In genomic region chr2:173351831-173352755, GRCm38 (mm10) we compare ENCODE assay signal across 9 mouse cellular contexts.
DNase-seq lines count a peak whose midpoint lies in the region; ATAC-seq lines count a peak whose summit lies in the region.
"Had no signal": no experiment of that assay in that cellular context is flagged by ENCODE, and none has a peak within 500 bp of the region (broad histone marks: within the 10 kb centered on the region; RNA-seq: fewer than 3 reads in every experiment).

No protein-coding gene starts in this region.

- no peaks in the 10 kb centered on the region for H3K36me3 ChIP-seq in liver, embryonic 12.5 days
- no peaks in the 10 kb centered on the region for H3K36me3 ChIP-seq in embryonic facial prominence, embryonic 13.5 days
- H3K36me3 ChIP-seq in heart, embryonic 12.5 days, result no peaks in the 10 kb centered on the region
- no peaks in the 10 kb centered on the region for H3K36me3 ChIP-seq in kidney, embryonic 14.5 days (ENCODE audit: control insufficient read depth, insufficient read depth, low read length)
- no peaks in the 10 kb centered on the region for H3K36me3 ChIP-seq in stomach, embryonic 15.5 days

- H3K4me3 ChIP-seq in liver, embryonic 12.5 days, result no peak overlapping the region
- H3K4me3 ChIP-seq in embryonic facial prominence, embryonic 13.5 days, result no peak overlapping the region
- H3K4me3 ChIP-seq in heart, embryonic 12.5 days, result no peak overlapping the region
- H3K4me3 ChIP-seq in kidney, embryonic 14.5 days (ENCODE audit: low read length), result no peak overlapping the region
- no peak overlapping the region for H3K4me3 ChIP-seq in stomach, embryonic 15.5 days (replicated peaks)

- WGBS in liver, embryonic 12.5 days (ENCODE audit: insufficient replicate concordance), result 53% methylated on average over 18 of the region's 18 CpGs
- 12% methylated on average over 18 of the region's 18 CpGs for WGBS in embryonic facial prominence, embryonic 13.5 days
- WGBS in heart, embryonic 12.5 days, result 50% methylated on average over 18 of the region's 18 CpGs
- 43% methylated on average over 18 of the region's 18 CpGs for WGBS in kidney, embryonic 14.5 days
- WGBS in stomach, embryonic 15.5 days, result 29% methylated on average over 18 of the region's 18 CpGs

- H3K4me1 ChIP-seq in liver, embryonic 12.5 days, result peaks cover 5% of the 10 kb centered on the region
- H3K4me1 ChIP-seq in embryonic facial prominence, embryonic 13.5 days, result peaks cover 56% of the 10 kb centered on the region
- peaks cover 43% of the 10 kb centered on the region for H3K4me1 ChIP-seq in heart, embryonic 12.5 days (replicated peaks)
- peaks cover 24% of the 10 kb centered on the region for H3K4me1 ChIP-seq in kidney, embryonic 14.5 days (ENCODE audit: control insufficient read depth, insufficient read depth, low read length)
- peaks cover 22% of the 10 kb centered on the region for H3K4me1 ChIP-seq in stomach, embryonic 15.5 days

- H3K27ac ChIP-seq in liver, embryonic 12.5 days, result no peak overlapping the region; the same call in 1 of the 2 replicates
- peak overlapping the region; percentile 94 for H3K27ac ChIP-seq in embryonic facial prominence, embryonic 13.5 days
- H3K27ac ChIP-seq in heart, embryonic 12.5 days (ENCODE audit: poor library complexity, severe bottlenecking), result peak overlapping the region; percentile 65
- peak overlapping the region; percentile 90 for H3K27ac ChIP-seq in kidney, embryonic 14.5 days (ENCODE audit: low read depth, low read length)
- peak overlapping the region; percentile 85 for H3K27ac ChIP-seq in stomach, embryonic 15.5 days

- H3K27me3 ChIP-seq in liver, embryonic 12.5 days (replicated peaks), result 0 out of 2 replicates have a peak, but pooled peaks cover 6% of the 10 kb centered on the region
- no peaks in the 10 kb centered on the region for H3K27me3 ChIP-seq in embryonic facial prominence, embryonic 13.5 days
- H3K27me3 ChIP-seq in heart, embryonic 12.5 days (replicated peaks), result no peaks in the 10 kb centered on the region
- no peaks in the 10 kb centered on the region for H3K27me3 ChIP-seq in kidney, embryonic 14.5 days (ENCODE audit: control insufficient read depth, insufficient read depth, low read length)
- no peaks in the 10 kb centered on the region for H3K27me3 ChIP-seq in stomach, embryonic 15.5 days (replicated peaks)
- H3K27me3 ChIP-seq: Patski had no signal

- no peak overlapping the region for H3K4me2 ChIP-seq in liver, embryonic 12.5 days
- H3K4me2 ChIP-seq in embryonic facial prominence, embryonic 13.5 days, result peak overlapping the region; percentile 38
- 0 out of 2 replicates have a peak overlapping the region, but pooled peaks have one; percentile 14 for H3K4me2 ChIP-seq in heart, embryonic 12.5 days
- H3K4me2 ChIP-seq in kidney, embryonic 14.5 days (replicated peaks; ENCODE audit: low read depth, low read length), result no peak overlapping the region
- H3K4me2 ChIP-seq in stomach, embryonic 15.5 days, result peak overlapping the region; percentile 4; the same call in 1 of the 2 replicates

- peak; percentile 23 for DNase-seq in liver
- DNase-seq in lung, postnatal 14 days, result peak; percentile 69
- DNase-seq in layer of hippocampus, postnatal 25 days (ENCODE audit: extremely low spot score in 1 of 2, low spot score in 1 of 2), result no peak

- ATAC-seq in liver, embryonic 12.5 days, result no peak
- ATAC-seq in embryonic facial prominence, embryonic 13.5 days (ENCODE audit: insufficient number of reproducible peaks, insufficient read depth, low FRiP score, low TSS enrichment, low read depth), result peak; percentile 87
- peak; percentile 24; the same call in 1 of the 2 replicates for ATAC-seq in heart, embryonic 12.5 days (ENCODE audit: insufficient number of reproducible peaks, low FRiP score)
- ATAC-seq in kidney, embryonic 14.5 days (ENCODE audit: low FRiP score, low TSS enrichment), result peak; percentile 70
- peak; percentile 35; the same call in 1 of the 2 replicates for ATAC-seq in stomach, embryonic 15.5 days (ENCODE audit: insufficient read depth, low FRiP score, low read depth)
- ATAC-seq: Patski had no signal

- H3K9me3 ChIP-seq in liver, embryonic 12.5 days (replicated peaks), result no peaks in the 10 kb centered on the region
- H3K9me3 ChIP-seq in embryonic facial prominence, embryonic 13.5 days, result no peaks in the 10 kb centered on the region
- H3K9me3 ChIP-seq in heart, embryonic 12.5 days (replicated peaks), result no peaks in the 10 kb centered on the region
- H3K9me3 ChIP-seq in kidney, embryonic 14.5 days (ENCODE audit: control insufficient read depth, low read length), result no peaks in the 10 kb centered on the region
- no peaks in the 10 kb centered on the region for H3K9me3 ChIP-seq in stomach, embryonic 15.5 days

- no peak overlapping the region for H3K9ac ChIP-seq in liver, embryonic 12.5 days
- no peak overlapping the region for H3K9ac ChIP-seq in embryonic facial prominence, embryonic 13.5 days
- H3K9ac ChIP-seq in heart, embryonic 12.5 days, result no peak overlapping the region
- H3K9ac ChIP-seq in kidney, embryonic 14.5 days (ENCODE audit: low read depth, low read length), result no peak overlapping the region
- no peak overlapping the region for H3K9ac ChIP-seq in stomach, embryonic 15.5 days

Comparison
In these comparisons a context has a peak if more than half of its experiments do, and no peak if none do; other contexts are left out.
1. DNase-seq: peak in liver (single experiment) and lung, postnatal 14 days (single experiment); none in layer of hippocampus, postnatal 25 days (0 of 2).
2. H3K4me2 ChIP-seq: peak in embryonic facial prominence, embryonic 13.5 days (single experiment), heart, embryonic 12.5 days (single experiment) and stomach, embryonic 15.5 days (single experiment); none in liver, embryonic 12.5 days (single experiment) and kidney, embryonic 14.5 days (single experiment).